Mouse (Mus musculus): ENCODE data around the gene a. TPM values are rescaled to one million over a fixed set of nuclear protein-coding genes. Genes with fewer than 3 reads are reported as not detected.
"Not testable (repeated sequence)": the region's sequence is repeated elsewhere in the genome, so short reads cannot be mapped to it uniquely, and the experiment has no call there.

Gene a
- polyA plus RNA-seq, 1 experiment: not detected

GRCm38 (mm10) chr2:154908223-154908622, 117.0 kb downstream of the a start:
- not testable (repeated sequence) for H3K4me1 ChIP-seq (ENCODE audit: control insufficient read depth, insufficient read depth, low read length); H3K4me3 ChIP-seq (replicated peaks; ENCODE audit: extremely low read depth, low read depth, low read length); DNase-seq
- 46% methylated on average over 2 of the region's 2 CpGs for WGBS
- TF ChIP-seq CTCF (IDR thresholded peaks at IDR 0.05; ENCODE audit: insufficient read depth, low read length): 0 out of 2 replicates have a peak, but pooled peaks have one; percentile 23

GRCm38 (mm10) chr2:154909789-154910188, 118.6 kb downstream of the a start:
- no peak for DNase-seq
- 78% methylated on average over 6 of the region's 6 CpGs for WGBS
- TF ChIP-seq POLR2A (IDR thresholded peaks at IDR 0.05; ENCODE audit: borderline replicate concordance, extremely low read depth, low read depth, low read length) (no peak), CTCF (IDR thresholded peaks at IDR 0.05; ENCODE audit: insufficient read depth, low read length) (no peak)
- no peaks in the 10 kb centered on the region for H3K4me1 ChIP-seq (ENCODE audit: control insufficient read depth, insufficient read depth, low read length)
- no peak overlapping the region for H3K4me3 ChIP-seq (replicated peaks; ENCODE audit: extremely low read depth, low read depth, low read length)

GRCm38 (mm10) chr2:154915922-154916541, 124.8 kb downstream of the a start:
- DNase-seq: no peak
- Histone ChIP-seq H3K4me3 (replicated peaks; ENCODE audit: extremely low read depth, low read depth, low read length) (no peak overlapping the region), H3K4me1 (ENCODE audit: control insufficient read depth, insufficient read depth, low read length) (no peaks in the 10 kb centered on the region)
- 66% methylated on average over 12 of the region's 12 CpGs for WGBS
- TF ChIP-seq CTCF (IDR thresholded peaks at IDR 0.05; ENCODE audit: insufficient read depth, low read length) (no peak), POLR2A (IDR thresholded peaks at IDR 0.05; ENCODE audit: borderline replicate concordance, extremely low read depth, low read depth, low read length) (no peak)

- 14% methylated on average over 2 of the region's 2 CpGs for WGBS
- TF ChIP-seq POLR2A (IDR thresholded peaks at IDR 0.05; ENCODE audit: borderline replicate concordance, extremely low read depth, low read depth, low read length) (no peak), CTCF (IDR thresholded peaks at IDR 0.05; ENCODE audit: insufficient read depth, low read length) (peak; percentile 52)
- no peak overlapping the region for H3K4me3 ChIP-seq (replicated peaks; ENCODE audit: extremely low read depth, low read depth, low read length)
- DNase-seq: no peak
- H3K4me1 ChIP-seq (ENCODE audit: control insufficient read depth, insufficient read depth, low read length): no peaks in the 10 kb centered on the region
Measured at GRCm38 (mm10) chr2:154916547-154916946, 125.3 kb downstream of the a start.

- H3K4me3 ChIP-seq (replicated peaks; ENCODE audit: extremely low read depth, low read depth, low read length): no peak overlapping the region
- TF ChIP-seq CTCF (IDR thresholded peaks at IDR 0.05; ENCODE audit: insufficient read depth, low read length) (no peak), POLR2A (IDR thresholded peaks at IDR 0.05; ENCODE audit: borderline replicate concordance, extremely low read depth, low read depth, low read length) (no peak)
- WGBS: 60% methylated on average over 13 of the region's 13 CpGs
- no peak for DNase-seq
- H3K4me1 ChIP-seq (ENCODE audit: control insufficient read depth, insufficient read depth, low read length): no peaks in the 10 kb centered on the region
Measured at GRCm38 (mm10) chr2:154917866-154918641, 126.9 kb downstream of the a start.

GRCm38 (mm10) chr2:154920896-154921295, 129.7 kb downstream of the a start:
- no peak for TF ChIP-seq CTCF (IDR thresholded peaks at IDR 0.05; ENCODE audit: insufficient read depth, low read length)
- Histone ChIP-seq H3K4me1 (ENCODE audit: control insufficient read depth, insufficient read depth, low read length) (no peaks in the 10 kb centered on the region), H3K4me3 (replicated peaks; ENCODE audit: extremely low read depth, low read depth, low read length) (no peak overlapping the region)
- no peak for DNase-seq
- WGBS: 83% methylated on average over 7 of the region's 7 CpGs

GRCm38 (mm10) chr2:154922134-154922533, 130.9 kb downstream of the a start:
- not testable (repeated sequence) for H3K4me3 ChIP-seq (replicated peaks; ENCODE audit: extremely low read depth, low read depth, low read length); DNase-seq; H3K4me1 ChIP-seq (ENCODE audit: control insufficient read depth, insufficient read depth, low read length)
- WGBS: no CpG with 5 or more reads among the region's 4 CpGs

- no peak for DNase-seq
- no peaks in the 10 kb centered on the region for H3K4me1 ChIP-seq (ENCODE audit: control insufficient read depth, insufficient read depth, low read length)
- WGBS: 63% methylated on average over 7 of the region's 7 CpGs
Measured at GRCm38 (mm10) chr2:154925411-154926031, 134.3 kb downstream of the a start.

GRCm38 (mm10) chr2:154926843-154927242, 135.6 kb downstream of the a start:
- WGBS: 69% methylated on average over 6 of the region's 6 CpGs
- Histone ChIP-seq H3K4me1 (ENCODE audit: control insufficient read depth, insufficient read depth, low read length) (no peaks in the 10 kb centered on the region), H3K4me3 (replicated peaks; ENCODE audit: extremely low read depth, low read depth, low read length) (no peak overlapping the region)
- TF ChIP-seq CTCF (IDR thresholded peaks at IDR 0.05; ENCODE audit: insufficient read depth, low read length) (no peak), POLR2A (IDR thresholded peaks at IDR 0.05; ENCODE audit: borderline replicate concordance, extremely low read depth, low read depth, low read length) (no peak)
- DNase-seq: no peak

More at GRCm38 (mm10) chr2:154925411-154926031, 134.3 kb downstream of the a start:
- H3K4me3 ChIP-seq (replicated peaks; ENCODE audit: extremely low read depth, low read depth, low read length): no peak overlapping the region
- TF ChIP-seq CTCF (IDR thresholded peaks at IDR 0.05; ENCODE audit: insufficient read depth, low read length) (no peak), POLR2A (IDR thresholded peaks at IDR 0.05; ENCODE audit: borderline replicate concordance, extremely low read depth, low read depth, low read length) (no peak)

- Histone ChIP-seq H3K4me1 (ENCODE audit: control insufficient read depth, insufficient read depth, low read length) (no peaks in the 10 kb centered on the region), H3K4me3 (replicated peaks; ENCODE audit: extremely low read depth, low read depth, low read length) (no peak overlapping the region)
- no peak for DNase-seq
- 74% methylated on average over 2 of the region's 2 CpGs for WGBS
- no peak for TF ChIP-seq CTCF (IDR thresholded peaks at IDR 0.05; ENCODE audit: insufficient read depth, low read length)
- TF ChIP-seq POLR2A (IDR thresholded peaks at IDR 0.05; ENCODE audit: borderline replicate concordance, extremely low read depth, low read depth, low read length): no peak
Measured at GRCm38 (mm10) chr2:154928298-154928697, 137.1 kb downstream of the a start.
